Mouse (Mus musculus) E14TG2a.4 (cell line): ENCODE results near the gene Lamtor2.
A peak's percentile ranks its signal among the peaks of the same experiment; 100 is the strongest.

Experiments
- H3K27me3 ChIP-seq: 2 replicates; pipeline ENCODE4 v1.6.1; 2014; ENCODE audit warnings: low read length, control low read depth; ENCODE audit not compliant: insufficient read depth
- H3K36me3 ChIP-seq: 2 replicates; pipeline ENCODE4 v1.6.1; 2014; ENCODE audit warnings: low read length, control low read depth; ENCODE audit not compliant: insufficient read depth
- H3K4me1 ChIP-seq: replicated peaks from 2 replicates; pipeline ENCODE4 v1.6.1; 2014; ENCODE audit warnings: low read depth, low read length, control low read depth
- H3K4me3 ChIP-seq: replicated peaks from 2 replicates; pipeline ENCODE4 v1.5.1; 2014; ENCODE audit warnings: mild to moderate bottlenecking, low read length
- H3K9me3 ChIP-seq: 2 replicates; pipeline ENCODE4 v1.6.1; 2014; ENCODE audit warnings: low read length, control low read depth
- CTCF ChIP-seq: conservative IDR thresholded peaks from 2 replicates; pipeline ENCODE4 v1.5.1; 2014; ENCODE audit warnings: low read length
- NANOG ChIP-seq: IDR thresholded peaks from 2 replicates; pipeline ENCODE4 v1.6.1; 2014; ENCODE audit warnings: borderline replicate concordance, low read length, mixed read lengths
- POU5F1 ChIP-seq: IDR thresholded peaks from 2 replicates; pipeline ENCODE4 v1.6.1; 2014; ENCODE audit warnings: low read length, borderline replicate concordance

The Lamtor2 gene

GRCm38 (mm10) chr3:88551586-88551985, 1.3 kb downstream of the Lamtor2 start:
- peaks cover 78% of the 10 kb centered on the region for H3K4me1 ChIP-seq
- H3K36me3 ChIP-seq, result peaks cover 41% of the 10 kb centered on the region
- H3K27me3 ChIP-seq, result no peaks in the 10 kb centered on the region
- peak overlapping the region; percentile 99 for H3K4me3 ChIP-seq
- TF ChIP-seq CTCF (no peak), NANOG (no peak), POU5F1 (no peak)
- no peaks in the 10 kb centered on the region for H3K9me3 ChIP-seq

DNA sequence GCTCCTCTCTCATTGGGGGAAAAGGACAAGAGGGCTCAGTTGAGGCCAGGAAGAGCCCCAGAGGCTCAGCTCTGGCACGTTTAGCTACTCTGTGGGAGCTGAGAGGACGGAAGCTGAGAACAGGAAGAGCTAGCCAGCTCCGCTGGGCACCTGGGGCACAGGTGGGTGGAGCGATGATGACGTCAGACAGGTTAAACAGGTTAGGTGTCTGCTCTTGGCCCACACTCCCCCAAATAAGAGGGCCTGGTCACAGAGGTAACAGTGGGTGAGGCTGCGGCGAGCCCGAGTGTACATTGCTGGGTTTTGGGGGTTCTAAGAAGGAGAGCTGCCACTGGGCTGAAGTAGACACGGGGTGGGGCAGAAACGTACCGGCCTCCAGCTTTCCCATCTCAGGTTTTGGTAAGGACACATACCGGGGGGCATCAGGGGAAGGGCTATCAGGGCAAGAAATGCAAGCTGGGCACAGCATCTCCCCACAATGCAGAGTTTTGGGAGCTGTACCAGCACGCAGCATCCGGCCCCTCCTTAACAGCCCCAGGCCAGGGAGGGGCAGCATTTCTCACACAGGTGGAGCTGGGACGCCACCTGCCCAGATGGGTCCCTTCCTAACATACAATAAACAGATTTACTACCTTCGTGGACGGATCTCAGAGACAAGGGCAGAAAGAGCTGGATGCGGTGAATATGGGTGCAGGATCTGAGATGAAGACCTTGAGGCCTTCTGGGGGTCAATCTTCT, 4.5 kb downstream of the Lamtor2 start, which contains the start of gene Rab25:
TSS of gene Rab25 (minus strand) at position 121 of the 738 bp plus-strand sequence.
- Histone ChIP-seq H3K4me3 (peak within 1 kb of the TSS; percentile 37), H3K4me1 (peaks cover 83% of the 10 kb centered on the region), H3K27me3 (no peaks in the 10 kb centered on the region), H3K9me3 (no peaks in the 10 kb centered on the region), H3K36me3 (peaks cover 23% of the 10 kb centered on the region)
- no peak for TF ChIP-seq NANOG
- no peak for TF ChIP-seq POU5F1
- no peak for TF ChIP-seq CTCF

GRCm38 (mm10) chr3:88546674-88547418, 6.0 kb downstream of the Lamtor2 start:
- Histone ChIP-seq H3K27me3 (no peaks in the 10 kb centered on the region), H3K9me3 (no peaks in the 10 kb centered on the region), H3K4me1 (peaks cover 93% of the 10 kb centered on the region), H3K36me3 (peaks cover 33% of the 10 kb centered on the region), H3K4me3 (0 out of 2 replicates have a peak overlapping the region, but pooled peaks have one; percentile 4)
- TF ChIP-seq CTCF, result no peak
- TF ChIP-seq POU5F1, result no peak
- TF ChIP-seq NANOG, result no peak

DNA sequence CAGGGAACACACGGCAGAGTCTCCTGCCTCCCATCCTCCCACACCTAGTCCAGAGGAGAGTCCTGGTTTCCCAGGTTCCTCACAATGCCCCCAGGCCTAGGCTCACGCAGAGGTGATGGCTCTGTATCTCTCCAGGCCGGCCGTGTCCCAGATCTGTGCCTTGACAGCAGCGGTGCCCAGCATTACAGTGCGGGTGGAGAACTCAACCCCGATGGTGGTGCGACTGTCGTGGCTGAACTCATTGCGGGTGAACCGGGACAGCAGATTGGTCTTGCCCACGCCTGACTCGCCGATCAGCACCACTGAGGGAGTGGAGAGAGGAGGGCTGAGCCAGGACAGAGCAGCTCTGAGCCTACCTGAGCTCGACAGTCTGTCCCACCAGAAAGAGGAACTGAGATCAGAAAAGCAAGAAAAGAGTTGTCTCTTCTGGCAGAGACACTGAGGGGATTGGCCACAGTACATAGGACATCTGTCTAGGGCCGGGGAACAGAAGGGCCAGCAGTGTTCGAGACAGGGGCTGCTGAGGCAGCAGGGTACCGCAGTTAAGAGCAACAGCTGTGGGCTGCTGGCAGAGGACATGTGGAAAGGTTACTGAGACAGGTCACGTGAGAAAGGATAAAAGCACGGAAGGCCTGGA, 7.8 kb downstream of the Lamtor2 start:
- TF ChIP-seq POU5F1 (no peak), CTCF (no peak), NANOG (no peak)
- Histone ChIP-seq H3K9me3 (no peaks in the 10 kb centered on the region), H3K27me3 (no peaks in the 10 kb centered on the region), H3K36me3 (peaks cover 39% of the 10 kb centered on the region), H3K4me1 (peaks cover 93% of the 10 kb centered on the region), H3K4me3 (peak overlapping the region; percentile 59)

- Histone ChIP-seq H3K36me3 (peaks cover 35% of the 10 kb centered on the region), H3K4me3 (peak overlapping the region; percentile 59), H3K27me3 (no peaks in the 10 kb centered on the region), H3K9me3 (no peaks in the 10 kb centered on the region), H3K4me1 (peaks cover 93% of the 10 kb centered on the region)
- TF ChIP-seq NANOG (no peak), CTCF (peak; percentile 50), POU5F1 (no peak)
Measured at GRCm38 (mm10) chr3:88544514-88544913, 8.4 kb downstream of the Lamtor2 start.

GRCm38 (mm10) chr3:88543651-88544410, 9.0 kb downstream of the Lamtor2 start:
- H3K9me3 ChIP-seq, result no peaks in the 10 kb centered on the region
- H3K36me3 ChIP-seq, result peaks cover 32% of the 10 kb centered on the region
- no peak for TF ChIP-seq POU5F1
- no peak for TF ChIP-seq CTCF
- no peak for TF ChIP-seq NANOG

DNA sequence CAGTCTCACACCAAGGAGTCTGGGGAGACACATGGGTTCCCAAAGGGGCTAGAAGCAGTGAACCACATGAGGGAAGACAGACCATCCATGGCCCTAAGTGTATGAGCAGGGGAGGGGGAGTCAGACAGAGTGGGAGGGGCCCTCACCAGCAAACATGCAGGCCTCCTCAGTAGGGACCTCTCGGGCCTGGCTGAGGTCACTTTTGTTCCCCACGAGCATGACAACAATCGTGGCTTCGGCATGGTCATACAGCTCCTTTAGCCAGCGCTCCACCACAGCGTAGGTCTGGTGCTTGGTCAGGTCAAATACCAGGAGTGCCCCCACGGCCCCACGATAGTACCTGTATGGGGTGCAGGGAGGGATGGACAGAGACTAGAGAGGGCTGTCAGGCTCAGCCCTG, 9.7 kb downstream of the Lamtor2 start:
- TF ChIP-seq NANOG (no peak), CTCF (no peak), POU5F1 (no peak)
- Histone ChIP-seq H3K27me3 (no peaks in the 10 kb centered on the region), H3K36me3 (peaks cover 36% of the 10 kb centered on the region), H3K4me3 (no peak overlapping the region), H3K9me3 (no peaks in the 10 kb centered on the region), H3K4me1 (peaks cover 91% of the 10 kb centered on the region)

More at GRCm38 (mm10) chr3:88543651-88544410, 9.0 kb downstream of the Lamtor2 start:
- H3K4me1 ChIP-seq, result peaks cover 91% of the 10 kb centered on the region
- H3K4me3 ChIP-seq, result no peak overlapping the region
- H3K27me3 ChIP-seq, result no peaks in the 10 kb centered on the region
